Mouse (Mus musculus) embryonic facial prominence, embryonic 13.5 days (tissue): ENCODE results near the gene Acbd4. TPM values are rescaled to one million over a fixed set of nuclear protein-coding genes. Genes with fewer than 3 reads are reported as not detected.

Experiments used
- ATAC-seq: fragments of 200-750 bp; cut with Nextera tagmentation; 2 replicates; pipeline ENCODE4 v1.8.0; 2017; ENCODE audit warnings: low read depth; ENCODE audit not compliant: insufficient number of reproducible peaks, insufficient read depth, low FRiP score, low TSS enrichment
- H3K27ac ChIP-seq: fragments of 300-500 bp; sonication (generic); 2 replicates; pipeline ENCODE4 v1.5.1; 2015; ENCODE audit warnings: moderate library complexity, mild to moderate bottlenecking, inconsistent platforms
- H3K27me3 ChIP-seq: fragments of 300-500 bp; sonication (generic); 2 replicates; pipeline ENCODE4 v1.6.1; 2015; ENCODE audit warnings: mild to moderate bottlenecking, inconsistent platforms
- H3K36me3 ChIP-seq: fragments of 300-500 bp; sonication (generic); 2 replicates; pipeline ENCODE4 v1.6.1; 2015; ENCODE audit warnings: mild to moderate bottlenecking, inconsistent platforms
- H3K4me1 ChIP-seq: fragments of 300-500 bp; sonication (generic); 2 replicates; pipeline ENCODE4 v1.6.1; 2015; ENCODE audit warnings: inconsistent platforms
- H3K4me2 ChIP-seq: fragments of 300-500 bp; sonication (generic); 2 replicates; pipeline ENCODE4 v1.6.1; 2015; ENCODE audit warnings: moderate library complexity, mild to moderate bottlenecking, inconsistent platforms
- H3K4me3 ChIP-seq: fragments of 300-500 bp; sonication (generic); 2 replicates; pipeline ENCODE4 v1.5.1; 2015; ENCODE audit warnings: mild to moderate bottlenecking, inconsistent platforms
- H3K9ac ChIP-seq: fragments of 300-500 bp; sonication (generic); 2 replicates; pipeline ENCODE4 v1.6.1; 2015; ENCODE audit warnings: mild to moderate bottlenecking, inconsistent platforms
- H3K9me3 ChIP-seq: fragments of 300-500 bp; sonication (generic); 2 replicates; pipeline ENCODE4 v1.6.1; 2016; ENCODE audit warnings: inconsistent platforms
- WGBS: fragments of 180-500 bp; shearing (Covaris S2); methylation state at CpG from one replicate; pipeline ENCODE4 v1.1.7; 2015; ENCODE audit warnings: mixed read lengths; 5-methylcytosine and 5-hydroxymethylcytosine counted together
- polyA plus RNA-seq: library from polyadenylated mRNA; unstranded; fragments of >200 nt; fragmentation: Nextera tagmentation; extraction: Ambion mirVana; gene quantifications from 2 replicates; pipeline ENCODE4 v1.2.1, GENCODE M21; 2015

Gene Acbd4
- polyA plus RNA-seq, 1 experiment from 2014 or later: 17.4 TPM

GRCm38 (mm10) chr11:103158621-103159478, 57.4 kb downstream of the Acbd4 start:
- Histone ChIP-seq H3K9ac (peak overlapping the region; percentile 58), H3K27ac (no peak overlapping the region), H3K36me3 (no peaks in the 10 kb centered on the region), H3K4me3 (peak overlapping the region; percentile 35), H3K4me2 (peak overlapping the region; percentile 62), H3K4me1 (peaks cover 11% of the 10 kb centered on the region), H3K27me3 (no peaks in the 10 kb centered on the region), H3K9me3 (no peaks in the 10 kb centered on the region)
- 1% methylated on average over 25 of the region's 25 CpGs for WGBS
- ATAC-seq: peak; percentile 92

GRCm38 (mm10) chr11:103160738-103161137, 59.3 kb downstream of the Acbd4 start:
- Histone ChIP-seq H3K4me3 (no peak overlapping the region), H3K36me3 (no peaks in the 10 kb centered on the region), H3K27me3 (no peaks in the 10 kb centered on the region), H3K4me2 (no peak overlapping the region), H3K4me1 (peaks cover 11% of the 10 kb centered on the region), H3K27ac (no peak overlapping the region), H3K9me3 (no peaks in the 10 kb centered on the region), H3K9ac (no peak overlapping the region)
- 84% methylated on average over 11 of the region's 11 CpGs for WGBS
- ATAC-seq: no peak

GRCm38 (mm10) chr11:103161449-103161848, 60.0 kb downstream of the Acbd4 start:
- peaks cover 11% of the 10 kb centered on the region for H3K4me1 ChIP-seq
- H3K4me3 ChIP-seq: no peak overlapping the region
- 73% methylated on average over 7 of the region's 7 CpGs for WGBS
- H3K9me3 ChIP-seq: no peaks in the 10 kb centered on the region
- no peak overlapping the region for H3K9ac ChIP-seq
- H3K27me3 ChIP-seq: no peaks in the 10 kb centered on the region
- H3K27ac ChIP-seq: no peak overlapping the region
- no peak for ATAC-seq
- H3K4me2 ChIP-seq: no peak overlapping the region
- H3K36me3 ChIP-seq: no peaks in the 10 kb centered on the region

Other genes starting within 250 kb of the Acbd4 start
- 189 and 196 TPM in 2 replicates for gene Eftud2, start 220.7 kb upstream of the Acbd4 start, polyA plus RNA-seq
- 0.79 and 1.2 TPM in 2 replicates for gene Ccdc103, start 220.5 kb upstream of the Acbd4 start, polyA plus RNA-seq
- gene Fam187a, start 216.5 kb upstream of the Acbd4 start, polyA plus RNA-seq: not detected in 2 replicates
- gene Gfap, start 200.8 kb upstream of the Acbd4 start, polyA plus RNA-seq: 0.10 and 0.39 TPM in 2 replicates
- gene Kif18b, start 176.6 kb upstream of the Acbd4 start, polyA plus RNA-seq: 11.0 and 12.8 TPM in 2 replicates
- 3.4 TPM in 2 replicates for gene C1ql1, start 155.0 kb upstream of the Acbd4 start, polyA plus RNA-seq
- 67.8 and 68.5 TPM in 2 replicates for gene Nmt1, start 73.5 kb upstream of the Acbd4 start, polyA plus RNA-seq
- gene Dcakd, start 73.3 kb upstream of the Acbd4 start, polyA plus RNA-seq: 189 and 192 TPM in 2 replicates
- 5.3 and 7.2 TPM in 2 replicates for gene Plcd3, start within 50 bp of the Acbd4 start, polyA plus RNA-seq
- 5.2 and 6.9 TPM in 2 replicates for gene Hexim1, start 14.5 kb downstream of the Acbd4 start, polyA plus RNA-seq
- gene Hexim2, start 30.7 kb downstream of the Acbd4 start, polyA plus RNA-seq: 15.0 and 16.2 TPM in 2 replicates
- 1.7 and 2.4 TPM in 2 replicates for gene Fmnl1, start 69.4 kb downstream of the Acbd4 start, polyA plus RNA-seq
- gene 1700023F06Rik, start 106.9 kb downstream of the Acbd4 start, polyA plus RNA-seq: 1.4 and 2.2 TPM in 2 replicates
- not detected in 2 replicates for gene Spata32, start 116.8 kb downstream of the Acbd4 start, polyA plus RNA-seq
- gene Map3k14, start 165.8 kb downstream of the Acbd4 start, polyA plus RNA-seq: 4.4 and 5.5 TPM in 2 replicates